Mouse (Mus musculus) cerebellum, postnatal 10 days (tissue): ENCODE results near the gene Prom1.

Experiments used
- DNase-seq, 2 experiments: peaks; one replicate each; pipeline ENCODE4 v3.0.0; 2021; ENCODE audit warnings: mixed read lengths in 2 of 2

The Prom1 gene

GRCm38 (mm10) chr5:43971156-43971555, 130.7 kb downstream of the Prom1 start:
- DNase-seq, result no peak

DNA sequence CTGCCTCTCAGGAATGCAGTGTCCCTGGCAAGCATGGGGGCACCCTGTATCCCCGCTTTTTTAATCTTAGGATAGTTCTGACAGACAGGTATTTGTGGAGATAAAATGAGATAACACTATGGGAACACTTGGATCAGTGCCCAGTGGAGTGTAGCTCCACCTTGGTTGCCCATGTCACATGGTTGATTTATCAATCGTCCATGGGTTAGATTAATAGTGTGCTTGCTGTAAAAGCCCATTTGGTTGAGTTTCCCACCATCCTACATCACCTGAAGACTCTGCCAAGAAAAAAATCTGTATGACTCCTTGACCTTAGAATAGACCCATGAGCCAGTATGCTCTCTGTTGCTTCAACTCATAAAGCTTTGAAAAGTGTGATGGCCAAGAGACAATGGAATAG, 131.3 kb downstream of the Prom1 start:
- DNase-seq, result no peak

DNA sequence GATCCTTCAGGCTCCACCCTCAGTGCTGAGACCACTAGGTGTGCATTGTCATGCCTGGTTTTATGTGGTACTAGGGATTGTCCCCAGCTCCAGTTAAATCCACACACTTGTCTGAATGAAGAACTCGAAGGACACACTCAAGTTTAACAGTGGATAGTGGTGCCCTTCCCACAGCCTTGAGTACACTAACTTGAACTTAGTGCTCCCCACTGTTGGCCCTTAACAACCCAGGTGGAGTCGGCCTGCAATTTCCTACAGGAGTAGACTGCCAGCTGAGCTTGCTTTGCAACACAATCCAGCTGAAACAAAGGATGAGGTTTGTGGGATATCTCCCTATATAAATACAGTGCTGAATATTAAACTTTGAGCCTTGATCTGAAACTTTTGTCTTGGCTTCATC, 133.2 kb downstream of the Prom1 start:
- no peak for DNase-seq

DNA sequence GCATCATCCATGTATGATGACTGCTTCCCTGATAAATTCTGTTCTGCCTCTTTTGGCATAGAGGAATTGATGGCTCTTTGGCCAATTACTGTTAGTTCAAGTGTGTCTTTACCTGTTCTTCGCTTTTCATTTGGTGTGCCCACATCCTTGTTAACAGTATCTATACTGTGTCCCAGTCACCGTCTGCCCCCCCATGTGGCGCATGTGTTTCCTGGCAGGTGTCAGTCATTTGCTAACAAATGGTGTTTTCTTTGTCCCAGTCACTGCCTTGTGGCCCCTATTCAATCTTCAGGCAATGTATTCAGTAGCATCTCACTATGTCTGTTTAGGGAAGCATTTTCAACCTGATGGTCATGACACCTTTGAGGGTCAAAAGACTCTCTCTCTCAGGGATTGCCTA, 140.8 kb downstream of the Prom1 start:
- DNase-seq, result no peak

GRCm38 (mm10) chr5:43959884-43960440, 141.9 kb downstream of the Prom1 start:
- DNase-seq, result no peak

GRCm38 (mm10) chr5:43953241-43953640, 148.6 kb downstream of the Prom1 start:
- no peak for DNase-seq

DNA sequence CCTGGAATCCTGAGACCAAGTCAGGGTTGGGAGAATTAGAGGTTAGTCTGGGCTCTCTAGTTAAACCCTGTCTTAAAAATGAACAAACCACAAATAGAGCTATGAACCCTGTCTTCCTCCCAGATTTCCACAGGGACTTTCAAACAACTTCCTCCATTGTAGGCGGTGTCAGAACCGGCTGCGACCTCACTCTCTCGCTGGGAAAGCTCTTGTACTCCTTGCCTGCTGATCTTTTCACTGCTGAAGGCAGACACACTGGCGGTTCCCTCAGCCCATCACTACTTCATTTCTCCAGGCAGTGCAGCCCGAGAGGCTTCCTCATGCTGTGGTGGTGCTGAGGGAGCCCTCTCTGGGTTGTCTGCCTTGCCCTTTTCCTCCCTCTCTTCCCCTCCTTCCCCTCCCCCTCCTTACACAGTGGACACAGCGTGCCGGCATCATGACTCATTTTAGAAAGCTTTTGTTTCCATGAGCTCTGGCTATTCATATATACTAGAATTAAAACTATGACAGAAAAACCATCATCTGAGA, 153.0 kb downstream of the Prom1 start:
- peak; percentile 2 to 4 for DNase-seq

GRCm38 (mm10) chr5:43948111-43948743, 153.6 kb downstream of the Prom1 start:
- DNase-seq, result peak; percentile 33 to 49

DNA sequence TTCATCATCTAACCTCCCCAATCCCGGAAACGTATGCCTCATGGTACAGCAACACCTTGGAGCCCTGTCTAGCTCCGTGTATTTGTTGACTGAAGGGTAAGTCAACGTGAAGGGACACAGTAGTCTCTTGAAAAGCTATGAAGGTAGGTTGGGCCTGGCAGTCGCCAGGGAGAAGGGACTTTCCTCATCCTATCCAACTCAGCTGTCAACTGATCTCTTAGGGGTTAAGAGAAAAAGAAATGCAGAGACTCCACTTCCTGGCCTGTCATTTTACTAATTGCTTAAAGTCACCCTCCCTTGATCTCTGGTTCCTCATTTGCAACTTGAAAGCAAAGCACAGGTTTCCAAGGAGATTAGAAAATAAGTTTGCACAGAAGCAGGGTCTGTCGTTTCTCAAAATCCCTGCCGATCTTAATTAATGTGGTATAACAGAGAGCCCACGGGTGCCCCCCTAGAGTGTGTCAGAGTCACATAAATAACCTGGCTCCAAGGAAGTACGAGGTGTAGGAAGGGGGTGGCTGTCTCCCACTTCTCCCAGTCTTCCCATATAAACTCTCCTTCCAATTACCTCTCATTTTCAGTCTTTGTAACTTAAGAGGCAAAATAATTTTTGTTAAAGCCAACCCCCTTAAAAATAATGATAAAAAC, 154.4 kb downstream of the Prom1 start:
- DNase-seq, result no peak
